Mouse (Mus musculus) embryonic facial prominence, embryonic 14.5 days (tissue): ENCODE data around the gene Hoxa6. TPM values are rescaled to one million over a fixed set of nuclear protein-coding genes. Genes with fewer than 3 reads are reported as not detected.
A peak's percentile ranks its signal among the peaks of the same experiment; 100 is the strongest.

Source experiments
- ATAC-seq: fragments of 200-750 bp; cut with Nextera tagmentation; 2 replicates; pipeline ENCODE4 v1.8.0; 2017; ENCODE audit warnings: low read depth, moderate number of reproducible peaks, moderate TSS enrichment
- DNase-seq: peaks from one replicate; pipeline ENCODE4 v3.0.0-alpha.2; 2015; ENCODE audit warnings: low spot score
- H3K27ac ChIP-seq: fragments of 300-500 bp; sonication (generic); replicated peaks from 2 replicates; pipeline ENCODE4 v1.5.1; 2014; ENCODE audit warnings: low read depth, mild to moderate bottlenecking, low read length, moderate library complexity
- H3K27me3 ChIP-seq: fragments of 300-500 bp; sonication (generic); replicated peaks from 2 replicates; pipeline ENCODE4 v1.6.1; 2014; ENCODE audit warnings: low read length; ENCODE audit not compliant: control insufficient read depth, insufficient read depth
- H3K36me3 ChIP-seq: fragments of 300-500 bp; sonication (generic); 2 replicates; pipeline ENCODE4 v1.6.1; 2014; ENCODE audit warnings: low read length, mixed read lengths; ENCODE audit not compliant: control insufficient read depth, insufficient read depth
- H3K4me1 ChIP-seq: fragments of 300-500 bp; sonication (generic); 2 replicates; pipeline ENCODE4 v1.6.1; 2014; ENCODE audit warnings: antibody characterized with exemption, low read length; ENCODE audit not compliant: control insufficient read depth, insufficient read depth
- H3K4me2 ChIP-seq: fragments of 300-500 bp; sonication (generic); 2 replicates; pipeline ENCODE4 v1.6.1; 2014; ENCODE audit warnings: low read depth, mild to moderate bottlenecking, low read length, moderate library complexity, mixed read lengths
- H3K4me3 ChIP-seq: fragments of 300-500 bp; sonication (generic); 2 replicates; pipeline ENCODE4 v1.5.1; 2014; ENCODE audit warnings: low read depth, mild to moderate bottlenecking, low read length
- H3K9ac ChIP-seq: fragments of 300-500 bp; sonication (generic); 2 replicates; pipeline ENCODE4 v1.6.1; 2014; ENCODE audit warnings: low read depth, mild to moderate bottlenecking, low read length, moderate library complexity, mixed read lengths
- H3K9me3 ChIP-seq: fragments of 300-500 bp; sonication (generic); 2 replicates; pipeline ENCODE4 v1.6.1; 2016; ENCODE audit warnings: low read length; ENCODE audit not compliant: control insufficient read depth
- WGBS: fragments of 180-500 bp; shearing (Covaris S2); extraction: QIAGEN DNeasy Blood & Tissue Kit; methylation state at CpG from one replicate; pipeline ENCODE4 v1.1.7; 2014; 5-methylcytosine and 5-hydroxymethylcytosine counted together
- polyA plus RNA-seq: library from polyadenylated mRNA; unstranded; fragments of >200 nt; fragmentation: Nextera tagmentation; extraction: Ambion mirVana; gene quantifications from 2 replicates; pipeline ENCODE4 v1.2.1, GENCODE M21; 2014

The Hoxa6 gene
- polyA plus RNA-seq, 1 experiment from 2014 or later: not detected

GRCm38 (mm10) chr6:52182030-52182429 is 26.5 kb downstream of the Hoxa6 start:
- Histone ChIP-seq H3K27ac (no peak overlapping the region), H3K4me3 (no peak overlapping the region), H3K9ac (no peak overlapping the region), H3K27me3 (peaks cover 98% of the 10 kb centered on the region), H3K9me3 (no peaks in the 10 kb centered on the region), H3K4me2 (no peak overlapping the region), H3K36me3 (no peaks in the 10 kb centered on the region), H3K4me1 (no peaks in the 10 kb centered on the region)
- no peak for ATAC-seq
- 25% methylated on average over 2 of the region's 2 CpGs for WGBS
- DNase-seq: no peak

- no peak overlapping the region for H3K9ac ChIP-seq
- H3K27ac ChIP-seq: no peak overlapping the region
These were observed 27.8 kb downstream of the Hoxa6 start for GRCm38 (mm10) chr6:52180726-52181125.

GRCm38 (mm10) chr6:52180213-52180710 is 28.3 kb downstream of the Hoxa6 start:
- no peaks in the 10 kb centered on the region for H3K4me1 ChIP-seq
- H3K27me3 ChIP-seq: peaks cover 98% of the 10 kb centered on the region
- WGBS: 5% methylated on average over 11 of the region's 11 CpGs
- no peaks in the 10 kb centered on the region for H3K36me3 ChIP-seq
- ATAC-seq (no peak), DNase-seq (no peak)
- H3K4me3 ChIP-seq: peak overlapping the region; percentile 0; the same call in 1 of the 2 replicates
- no peaks in the 10 kb centered on the region for H3K9me3 ChIP-seq
- no peak overlapping the region for H3K27ac ChIP-seq
- peak overlapping the region; percentile 29; the same call in 1 of the 2 replicates for H3K4me2 ChIP-seq
- no peak overlapping the region for H3K9ac ChIP-seq

More at GRCm38 (mm10) chr6:52180726-52181125, 27.8 kb downstream of the Hoxa6 start:
- H3K27me3 ChIP-seq: peaks cover 98% of the 10 kb centered on the region
- H3K36me3 ChIP-seq: no peaks in the 10 kb centered on the region
- H3K9me3 ChIP-seq: no peaks in the 10 kb centered on the region
- no peak overlapping the region for H3K4me2 ChIP-seq
- ATAC-seq (no peak), DNase-seq (no peak)
- 13% methylated on average over 3 of the region's 3 CpGs for WGBS
- no peak overlapping the region for H3K4me3 ChIP-seq
- no peaks in the 10 kb centered on the region for H3K4me1 ChIP-seq

- 2% methylated on average over 10 of the region's 10 CpGs for WGBS
- peaks cover 98% of the 10 kb centered on the region for H3K27me3 ChIP-seq
- DNase-seq (no peak), ATAC-seq (no peak)
- no peaks in the 10 kb centered on the region for H3K9me3 ChIP-seq
- no peaks in the 10 kb centered on the region for H3K4me1 ChIP-seq
- peak overlapping the region; percentile 0; the same call in 1 of the 2 replicates for H3K4me3 ChIP-seq
- H3K9ac ChIP-seq: no peak overlapping the region
- H3K27ac ChIP-seq: no peak overlapping the region
- no peaks in the 10 kb centered on the region for H3K36me3 ChIP-seq
- H3K4me2 ChIP-seq: peak overlapping the region; percentile 29; the same call in 1 of the 2 replicates
These were observed 28.8 kb downstream of the Hoxa6 start for GRCm38 (mm10) chr6:52179690-52180089.

- Histone ChIP-seq H3K4me1 (no peaks in the 10 kb centered on the region), H3K4me3 (peak overlapping the region; percentile 0; the same call in 1 of the 2 replicates), H3K27me3 (peaks cover 98% of the 10 kb centered on the region), H3K36me3 (no peaks in the 10 kb centered on the region), H3K27ac (no peak overlapping the region), H3K9ac (no peak overlapping the region; the same call in 1 of the 2 replicates), H3K4me2 (peak overlapping the region; percentile 29; the same call in 1 of the 2 replicates), H3K9me3 (no peaks in the 10 kb centered on the region)
- ATAC-seq (no peak), DNase-seq (no peak)
- 1% methylated on average over 4 of the region's 4 CpGs for WGBS
These were observed 29.4 kb downstream of the Hoxa6 start for GRCm38 (mm10) chr6:52178918-52179665.

GRCm38 (mm10) chr6:52177806-52178205 is 30.7 kb downstream of the Hoxa6 start:
- H3K36me3 ChIP-seq: no peaks in the 10 kb centered on the region
- no peak for ATAC-seq

GRCm38 (mm10) chr6:52177061-52177735 is 31.3 kb downstream of the Hoxa6 start, which contains the start of gene 5730596B20Rik:
5730596B20Rik (plus strand) TSS chr6:52177498.
- Histone ChIP-seq H3K4me3 (peak within 1 kb of the TSS; percentile 30; the same call in 1 of the 2 replicates), H3K27me3 (peaks cover 98% of the 10 kb centered on the region), H3K36me3 (no peaks in the 10 kb centered on the region), H3K4me2 (peak within 1 kb of the TSS; percentile 36), H3K9ac (peak within 1 kb of the TSS; percentile 43; the same call in 1 of the 2 replicates), H3K27ac (no peak within 1 kb of the TSS; the same call in 1 of the 2 replicates), H3K9me3 (no peaks in the 10 kb centered on the region), H3K4me1 (no peaks in the 10 kb centered on the region)
- WGBS: 2% methylated on average over 36 of the region's 36 CpGs
- ATAC-seq (no peak), DNase-seq (no peak)

More at GRCm38 (mm10) chr6:52177806-52178205, 30.7 kb downstream of the Hoxa6 start:
- Histone ChIP-seq H3K9ac (peak overlapping the region; percentile 43; the same call in 1 of the 2 replicates), H3K4me3 (peak overlapping the region; percentile 30; the same call in 1 of the 2 replicates), H3K27ac (no peak overlapping the region; the same call in 1 of the 2 replicates), H3K27me3 (peaks cover 98% of the 10 kb centered on the region), H3K9me3 (no peaks in the 10 kb centered on the region), H3K4me1 (no peaks in the 10 kb centered on the region), H3K4me2 (peak overlapping the region; percentile 36; the same call in 1 of the 2 replicates)
- no peak for DNase-seq
- 6% methylated on average over 9 of the region's 9 CpGs for WGBS

GRCm38 (mm10) chr6:52176391-52176790 is 32.1 kb downstream of the Hoxa6 start:
- H3K36me3 ChIP-seq: no peaks in the 10 kb centered on the region
- WGBS: 3% methylated on average over 6 of the region's 6 CpGs
- DNase-seq: no peak
- no peak for ATAC-seq
- H3K4me1 ChIP-seq: no peaks in the 10 kb centered on the region
- H3K4me3 ChIP-seq: peak overlapping the region; percentile 30; the same call in 1 of the 2 replicates
- H3K27me3 ChIP-seq: peaks cover 98% of the 10 kb centered on the region
- H3K9ac ChIP-seq: no peak overlapping the region
- H3K4me2 ChIP-seq: peak overlapping the region; percentile 36; the same call in 1 of the 2 replicates
- H3K9me3 ChIP-seq: no peaks in the 10 kb centered on the region
- H3K27ac ChIP-seq: no peak overlapping the region; the same call in 1 of the 2 replicates
